Mouse (Mus musculus) MEL (cell line): Measurements from ENCODE around the gene Crisp4. TPM values are rescaled to one million over a fixed set of nuclear protein-coding genes. Genes with fewer than 3 reads are reported as not detected.

Experiments
- DNase-seq: peaks from one replicate; pipeline ENCODE4 v3.0.0; 2011; ENCODE audit warnings: low read depth, low spot score
- H3K27ac ChIP-seq: 2 replicates; pipeline ENCODE4 v1.5.1; 2012; ENCODE audit warnings: low read depth, mild to moderate bottlenecking, control low read depth, low read length, moderate library complexity; ENCODE audit not compliant: control insufficient read depth
- H3K27me3 ChIP-seq, 2 experiments: fragments of 150-350 bp in 1 of 2; sonication (generic) in 1 of 2; 2 replicates each; pipeline ENCODE4 v1.6.1; 2012; ENCODE audit warnings: low read length in 2 of 2, mild to moderate bottlenecking in 2 of 2, improper control_type of control experiment in 1 of 2, moderate library complexity in 1 of 2; ENCODE audit not compliant: insufficient read depth in 2 of 2, control insufficient read depth in 1 of 2
- H3K36me3 ChIP-seq, 2 experiments: 2 replicates each; pipeline ENCODE4 v1.6.1; 2012 to 2014; ENCODE audit warnings: low read length in 2 of 2, improper control_type of control experiment in 1 of 2, inconsistent platforms in 1 of 2, mild to moderate bottlenecking in 1 of 2; ENCODE audit not compliant: insufficient read depth in 2 of 2, control insufficient read depth in 1 of 2
- H3K4me1 ChIP-seq, 2 experiments: fragments of 150-350 bp in 1 of 2; sonication (generic) in 1 of 2; 2 replicates each; pipeline ENCODE4 v1.6.1; 2012; ENCODE audit warnings: low read length in 2 of 2, improper control_type of control experiment in 1 of 2, mild to moderate bottlenecking in 1 of 2; ENCODE audit not compliant: insufficient read depth in 2 of 2, control insufficient read depth in 1 of 2
- H3K4me3 ChIP-seq, 2 experiments: fragments of 150-350 bp in 1 of 2; sonication (generic) in 1 of 2; 2 replicates each; pipeline ENCODE4 v1.5.1; 2012; ENCODE audit warnings: low read depth in 2 of 2, low read length in 2 of 2, mild to moderate bottlenecking in 2 of 2, moderate library complexity in 2 of 2, control low read depth in 1 of 2, improper control_type of control experiment in 1 of 2; ENCODE audit not compliant: control insufficient read depth in 1 of 2, insufficient read depth in 1 of 2
- H3K79me2 ChIP-seq: 2 replicates; pipeline ENCODE4 v1.6.1; 2012; ENCODE audit warnings: mild to moderate bottlenecking, low read length, moderate library complexity; ENCODE audit not compliant: control insufficient read depth, poor library complexity, insufficient read depth
- H3K9ac ChIP-seq: 2 replicates; pipeline ENCODE4 v1.6.1; 2012; ENCODE audit warnings: low read depth, mild to moderate bottlenecking, control low read depth, low read length, moderate library complexity; ENCODE audit not compliant: control insufficient read depth, poor library complexity, severe bottlenecking
- H3K9me3 ChIP-seq: fragments of 150-350 bp; sonication (generic); replicated peaks from 2 replicates; pipeline ENCODE4 v1.6.1; 2012; ENCODE audit warnings: mild to moderate bottlenecking, low read length, improper control_type of control experiment, moderate library complexity; ENCODE audit not compliant: insufficient read depth
- CTCF ChIP-seq, 3 experiments: IDR thresholded peaks in 2 of 3; conservative IDR thresholded peaks in 1 of 3; 2 replicates each; pipeline ENCODE4 v1.5.1; 2011 to 2012; ENCODE audit warnings: low read length in 3 of 3, low read depth in 2 of 3, mild to moderate bottlenecking in 2 of 3, improper control_type of control experiment in 1 of 3, inconsistent platforms in 1 of 3, mixed read lengths in 1 of 3, moderate library complexity in 1 of 3; ENCODE audit not compliant: control insufficient read depth in 1 of 3, insufficient read depth in 1 of 3, poor library complexity in 1 of 3, severe bottlenecking in 1 of 3
- GABPA ChIP-seq: IDR thresholded peaks from 2 replicates; pipeline ENCODE4 v1.6.1; 2012; ENCODE audit warnings: low read depth, mild to moderate bottlenecking, inconsistent platforms, low read length, improper control_type of control experiment, moderate library complexity
- JUND ChIP-seq: IDR thresholded peaks from 2 replicates; pipeline ENCODE4 v1.6.1; 2011; ENCODE audit warnings: low read depth, mild to moderate bottlenecking, improper control_type of control experiment, low read length
- KAT2A ChIP-seq: conservative IDR thresholded peaks from 2 replicates; pipeline ENCODE4 v1.6.1; 2012; ENCODE audit warnings: low read depth, low read length, improper control_type of control experiment, inconsistent platforms
- MAZ ChIP-seq: IDR thresholded peaks from 2 replicates; pipeline ENCODE4 v1.6.1; 2012; ENCODE audit warnings: low read depth, mild to moderate bottlenecking, inconsistent platforms, low read length, improper control_type of control experiment
- MXI1 ChIP-seq: IDR thresholded peaks from 2 replicates; pipeline ENCODE4 v1.6.1; 2011; ENCODE audit warnings: mild to moderate bottlenecking, low read depth, low read length, improper control_type of control experiment
- MYC ChIP-seq: IDR thresholded peaks from 2 replicates; pipeline ENCODE4 v1.6.1; 2011; ENCODE audit warnings: low read depth, mild to moderate bottlenecking, low read length, improper control_type of control experiment, moderate library complexity
- NELFE ChIP-seq: IDR thresholded peaks from 2 replicates; pipeline ENCODE4 v1.6.1; 2011; ENCODE audit warnings: low read depth, low read length, improper control_type of control experiment
- RAD21 ChIP-seq: IDR thresholded peaks from 2 replicates; pipeline ENCODE4 v1.6.1; 2011; ENCODE audit warnings: mild to moderate bottlenecking, low read depth, low read length, improper control_type of control experiment
- SMC3 ChIP-seq: IDR thresholded peaks from 2 replicates; pipeline ENCODE4 v1.6.1; 2011; ENCODE audit warnings: low read depth, low read length, improper control_type of control experiment
- TAL1 ChIP-seq: IDR thresholded peaks from 2 replicates; pipeline ENCODE4 v1.6.1; 2012; ENCODE audit warnings: mild to moderate bottlenecking, inconsistent platforms, low read length, moderate library complexity, mixed read lengths
- ZC3H11A ChIP-seq: IDR thresholded peaks from 2 replicates; pipeline ENCODE4 v1.6.1; 2012; ENCODE audit warnings: low read depth, mild to moderate bottlenecking, inconsistent platforms, low read length, improper control_type of control experiment
- ZMIZ1 ChIP-seq: IDR thresholded peaks from 2 replicates; pipeline ENCODE4 v1.6.1; 2012; ENCODE audit warnings: low read depth, mild to moderate bottlenecking, inconsistent platforms, low read length, improper control_type of control experiment, moderate library complexity
- polyA plus RNA-seq, 2 experiments: library from polyadenylated mRNA; stranded (reverse) in 1 of 2; unstranded in 1 of 2; fragments of >175 nt in 1 of 2; fragments of >200 nt in 1 of 2; gene quantifications; 2 replicates each; pipeline versions ENCODE4 v1.2.1 to v1.2.4; 2012; ENCODE audit warnings: low replicate concordance in 2 of 2, low read depth in 1 of 2; ENCODE audit not compliant: insufficient read length in 2 of 2, insufficient read depth in 1 of 2, missing spikeins in 1 of 2
- total RNA-seq: library from RNA; depleted of rRNA; stranded (reverse); fragments of 300-350 nt; gene quantifications from 2 replicates; pipeline ENCODE4 v1.2.3, GENCODE M21; 2012; rRNA removed

The Crisp4 gene
- total and polyA plus RNA-seq, 3 experiments, result not detected

DNA sequence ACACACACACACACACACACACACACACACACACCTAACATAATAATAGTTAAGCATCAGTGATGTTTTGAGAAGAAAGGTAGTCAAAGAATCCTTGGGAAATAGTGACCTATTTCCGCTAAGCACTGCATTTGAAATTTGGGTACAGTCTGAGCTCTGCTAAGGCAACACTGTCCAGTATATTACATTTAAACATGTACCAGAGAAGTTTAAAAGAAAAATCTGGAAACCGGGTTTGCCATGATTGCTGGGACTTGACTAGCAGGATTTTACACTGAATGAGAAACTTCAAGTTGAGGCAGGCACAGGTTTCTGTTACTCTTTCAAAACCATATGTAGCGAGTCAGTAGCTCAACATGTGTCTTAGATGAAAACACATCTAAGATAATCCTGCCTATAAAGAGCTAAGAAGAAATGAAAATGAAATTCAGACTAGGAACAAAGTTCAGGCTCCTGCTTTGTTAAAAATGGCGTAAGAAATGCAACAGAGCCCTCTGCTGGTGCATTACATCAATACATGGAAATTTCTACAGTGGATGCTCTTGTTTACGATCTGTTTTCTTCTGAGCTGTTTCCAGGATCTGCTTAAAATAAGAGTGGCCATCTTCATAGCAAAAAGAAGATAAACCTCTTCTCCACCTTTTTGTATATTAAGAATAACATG, 39.7 kb downstream of the Crisp4 start:
- H3K79me2 ChIP-seq, result no peaks in the 10 kb centered on the region
- TF ChIP-seq TAL1 (no peak), RAD21 (peak; percentile 54), NELFE (no peak), SMC3 (peak; percentile 53), ZC3H11A (peak; percentile 37), CTCF (IDR thresholded peaks at IDR 0.05 in 2 of 3, conservative IDR thresholded peaks at IDR 0.05 in 1 of 3; ENCODE audit: control insufficient read depth in 1 of 3, insufficient read depth in 1 of 3, low read depth in 2 of 3, low read length in 3 of 3, poor library complexity in 1 of 3, severe bottlenecking in 1 of 3) (peak in 2 of 3 experiments; percentile 29 to 56; a peak in 3 of 6 replicates)

DNA sequence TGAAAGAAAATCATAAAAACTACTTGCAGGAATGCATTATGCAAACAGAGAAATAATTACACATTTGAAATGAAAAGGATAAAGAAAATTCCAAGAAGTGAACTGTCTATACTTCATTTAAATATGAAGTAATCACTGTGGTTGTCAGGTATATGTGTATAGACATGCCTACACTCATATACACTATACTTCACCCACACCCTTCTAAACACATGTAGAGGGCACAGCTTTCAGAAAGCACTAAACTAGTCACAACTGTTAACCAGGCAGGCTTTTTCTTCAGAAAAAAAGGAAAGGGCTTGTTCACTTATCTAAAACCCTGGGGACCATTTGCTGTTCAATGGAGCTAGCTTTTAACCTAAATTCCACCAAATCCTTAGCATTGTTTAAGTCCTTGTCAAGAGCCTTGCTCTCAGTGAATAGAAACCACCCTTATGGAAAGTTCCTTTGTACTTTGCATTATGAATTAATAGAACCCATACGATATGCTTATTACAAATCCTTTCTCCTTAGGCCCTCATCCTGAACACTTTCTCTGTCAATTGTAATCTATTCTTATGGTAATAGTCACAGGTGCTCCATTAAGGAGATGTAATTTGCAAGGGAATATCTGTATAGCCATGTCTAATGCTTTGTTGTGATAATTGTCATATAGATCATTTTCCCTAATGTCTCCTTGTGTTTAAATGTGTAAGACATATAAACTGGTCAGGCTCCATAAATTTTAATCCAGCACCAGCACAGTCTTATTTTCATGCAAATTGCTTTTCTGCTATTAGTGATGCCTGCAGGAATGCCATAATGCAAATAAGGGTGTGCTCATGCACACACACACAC, 40.5 kb downstream of the Crisp4 start:
- no peaks in the 10 kb centered on the region for H3K9me3 ChIP-seq
- no peak overlapping the region for H3K27ac ChIP-seq
- no peaks in the 10 kb centered on the region for H3K36me3 ChIP-seq
- TF ChIP-seq MAZ, result no peak
- no peak for TF ChIP-seq ZMIZ1
- no peak for TF ChIP-seq JUND
- TF ChIP-seq GABPA, result no peak
- TF ChIP-seq KAT2A, result no peak
- TF ChIP-seq MYC, result no peak
- TF ChIP-seq SMC3, result no peak
- no peak for TF ChIP-seq MXI1
- no peaks in the 10 kb centered on the region for H3K4me1 ChIP-seq
- no peak for DNase-seq
- no peaks in the 10 kb centered on the region for H3K27me3 ChIP-seq
- H3K79me2 ChIP-seq, result no peaks in the 10 kb centered on the region
- H3K9ac ChIP-seq, result no peak overlapping the region
- H3K4me3 ChIP-seq, result no peak overlapping the region

More for the DNA sequence above, 39.7 kb downstream of the Crisp4 start:
- no peaks in the 10 kb centered on the region for H3K9me3 ChIP-seq
- no peak overlapping the region for H3K27ac ChIP-seq
- H3K27me3 ChIP-seq, result no peaks in the 10 kb centered on the region
- H3K36me3 ChIP-seq, result no peaks in the 10 kb centered on the region
- DNase-seq, result peak; percentile 34
- no peak overlapping the region for H3K9ac ChIP-seq
- H3K4me3 ChIP-seq, result no peak overlapping the region
- H3K4me1 ChIP-seq, result no peaks in the 10 kb centered on the region

Other genes starting within 250 kb of the Crisp4 start
- not detected in 2 replicates for gene Defb18, start 91.5 kb upstream of the Crisp4 start, total RNA-seq
- gene Defb18, start 91.5 kb upstream of the Crisp4 start, polyA plus RNA-seq, result not detected
- not detected in 2 replicates for gene Defb41, start 119.2 kb upstream of the Crisp4 start, total RNA-seq
- not detected for gene Defb41, start 119.2 kb upstream of the Crisp4 start, polyA plus RNA-seq